ENCODE assay signal across 12 mouse cellular contexts in the genomic region with DNA sequence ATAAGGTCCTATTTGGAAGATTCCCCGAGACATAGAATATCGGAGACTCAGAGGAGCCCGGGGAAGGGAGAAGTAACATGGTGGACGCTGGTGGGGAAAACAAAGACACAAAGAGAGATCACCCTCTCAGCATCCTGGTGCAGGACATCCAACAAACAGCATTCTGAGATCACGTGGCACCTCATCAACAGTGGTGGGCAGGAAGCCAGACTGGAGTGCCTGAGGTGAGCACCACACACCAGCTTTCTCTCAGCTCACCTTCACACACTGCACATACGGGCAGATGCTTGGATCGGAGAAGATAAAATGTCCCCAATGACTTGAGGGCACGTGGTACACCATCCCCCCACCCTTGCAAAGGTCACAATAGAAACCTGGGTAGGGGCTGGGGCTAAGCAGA. TPM values are rescaled to one million over a fixed set of nuclear protein-coding genes. Genes with fewer than 3 reads are reported as not detected.
DNase-seq lines count a peak whose midpoint lies in the region; ATAC-seq and TF ChIP-seq lines count a peak whose summit lies in the region.
"Had no signal": no experiment of that assay in that cellular context is flagged by ENCODE, and none has a peak within 500 bp of the region (broad histone marks: within the 10 kb centered on the region; RNA-seq: fewer than 3 reads in every experiment).

No protein-coding gene starts in this region.

- peak; percentile 50 to 57 for DNase-seq in cerebellum, adult 18-20 months
- no peak for DNase-seq in cerebellum, postnatal 4 days (ENCODE audit: low spot score in 2 of 2)
- peak; percentile 55 to 66 for DNase-seq in cerebellum, postnatal 14 days
- DNase-seq in hindbrain, embryonic 11.5 days (ENCODE audit: low spot score) = peak; percentile 21
- no peak for DNase-seq in midbrain, embryonic 14.5 days
- no peak for DNase-seq in liver, postnatal 0 days

- H3K9me3 ChIP-seq in hindbrain, embryonic 11.5 days (ENCODE audit: control insufficient read depth, low read length) = no peaks in the 10 kb centered on the region
- no peaks in the 10 kb centered on the region for H3K9me3 ChIP-seq in midbrain, embryonic 14.5 days (ENCODE audit: control insufficient read depth, low read length)
- no peaks in the 10 kb centered on the region for H3K9me3 ChIP-seq in liver, postnatal 0 days (ENCODE audit: low read length)
- no peaks in the 10 kb centered on the region for H3K9me3 ChIP-seq in heart, embryonic 12.5 days (replicated peaks)

- H3K9ac ChIP-seq in hindbrain, embryonic 11.5 days (ENCODE audit: low read depth, low read length) = peak overlapping the region; percentile 88
- peak overlapping the region; percentile 83; the same call in 1 of the 2 replicates for H3K9ac ChIP-seq in midbrain, embryonic 14.5 days (replicated peaks; ENCODE audit: low read length)
- H3K9ac ChIP-seq in liver, postnatal 0 days (replicated peaks) = no peak overlapping the region
- no peak overlapping the region for H3K9ac ChIP-seq in heart, embryonic 12.5 days

- H3K4me1 ChIP-seq in hindbrain, embryonic 11.5 days (replicated peaks; ENCODE audit: control insufficient read depth, insufficient read depth, low read length) = no peaks in the 10 kb centered on the region; the same call in 1 of the 2 replicates
- H3K4me1 ChIP-seq in midbrain, embryonic 14.5 days (ENCODE audit: control insufficient read depth, insufficient read depth, low read length) = peaks cover 11% of the 10 kb centered on the region; the same call in 1 of the 2 replicates
- H3K4me1 ChIP-seq in liver, postnatal 0 days (ENCODE audit: insufficient read depth) = peaks cover 6% of the 10 kb centered on the region
- H3K4me1 ChIP-seq in heart, embryonic 12.5 days (replicated peaks) = peaks cover 16% of the 10 kb centered on the region

- peaks cover 7% of the 10 kb centered on the region for H3K27me3 ChIP-seq in hindbrain, embryonic 11.5 days (ENCODE audit: control insufficient read depth, insufficient read depth, low read length)
- peaks cover 10% of the 10 kb centered on the region; the same call in 1 of the 2 replicates for H3K27me3 ChIP-seq in midbrain, embryonic 14.5 days (ENCODE audit: control insufficient read depth, insufficient read depth, low read length)
- H3K27me3 ChIP-seq in liver, postnatal 0 days (ENCODE audit: insufficient read depth, low read length) = peaks cover 42% of the 10 kb centered on the region
- H3K27me3 ChIP-seq in heart, embryonic 12.5 days (replicated peaks) = peaks cover 61% of the 10 kb centered on the region

- peak overlapping the region; percentile 89 for H3K4me2 ChIP-seq in hindbrain, embryonic 11.5 days (replicated peaks; ENCODE audit: low read depth, low read length)
- peak overlapping the region; percentile 71 for H3K4me2 ChIP-seq in midbrain, embryonic 14.5 days (ENCODE audit: low read length)
- no peak overlapping the region for H3K4me2 ChIP-seq in liver, postnatal 0 days (ENCODE audit: low read depth, low read length)
- no peak overlapping the region for H3K4me2 ChIP-seq in heart, embryonic 12.5 days

- TF ChIP-seq EP300 in liver, postnatal 0 days (IDR thresholded peaks at IDR 0.05; ENCODE audit: low read depth) = no peak

- 0 out of 2 replicates have a peak overlapping the region, but pooled peaks have one; percentile 7 for H3K27ac ChIP-seq in hindbrain, embryonic 11.5 days (ENCODE audit: low read depth, low read length)
- peak overlapping the region; percentile 93 for H3K27ac ChIP-seq in midbrain, embryonic 14.5 days (replicated peaks; ENCODE audit: low read depth, low read length)
- no peak overlapping the region for H3K27ac ChIP-seq in liver, postnatal 0 days (ENCODE audit: low read depth)
- no peak overlapping the region for H3K27ac ChIP-seq in heart, embryonic 12.5 days (ENCODE audit: poor library complexity, severe bottlenecking)

- peak overlapping the region; percentile 56; the same call in 1 of the 2 replicates for H3K4me3 ChIP-seq in hindbrain, embryonic 11.5 days (ENCODE audit: low read depth, low read length)
- H3K4me3 ChIP-seq in midbrain, embryonic 14.5 days (replicated peaks; ENCODE audit: low read depth, low read length) = peak overlapping the region; percentile 63
- no peak overlapping the region for H3K4me3 ChIP-seq in liver, postnatal 0 days (ENCODE audit: low read depth, low read length)
- H3K4me3 ChIP-seq in heart, embryonic 12.5 days = no peak overlapping the region

- ATAC-seq in hindbrain, embryonic 11.5 days (ENCODE audit: low FRiP score) = no peak
- ATAC-seq in midbrain, embryonic 14.5 days (ENCODE audit: low FRiP score, low TSS enrichment) = 0 out of 2 replicates have a peak, but pooled peaks have one; percentile 12
- ATAC-seq in liver, postnatal 0 days = no peak
- no peak for ATAC-seq in megakaryocyte, adult 5-6 weeks (ENCODE audit: poor library complexity, severe bottlenecking)
- ATAC-seq in heart, embryonic 12.5 days (ENCODE audit: insufficient number of reproducible peaks, low FRiP score) = no peak

- no peaks in the 10 kb centered on the region for H3K36me3 ChIP-seq in hindbrain, embryonic 11.5 days (ENCODE audit: control insufficient read depth, insufficient read depth, low read length)
- no peaks in the 10 kb centered on the region for H3K36me3 ChIP-seq in midbrain, embryonic 14.5 days (ENCODE audit: control insufficient read depth, insufficient read depth, low read length)
- no peaks in the 10 kb centered on the region for H3K36me3 ChIP-seq in liver, postnatal 0 days (replicated peaks; ENCODE audit: insufficient read depth, low read length)
- no peaks in the 10 kb centered on the region for H3K36me3 ChIP-seq in heart, embryonic 12.5 days

- 83% methylated on average over 8 of the region's 8 CpGs for WGBS in hindbrain, embryonic 11.5 days
- WGBS in midbrain, embryonic 14.5 days = 75% methylated on average over 8 of the region's 8 CpGs
- 71% methylated on average over 8 of the region's 8 CpGs for WGBS in liver, postnatal 0 days (ENCODE audit: insufficient replicate concordance)
- 82% methylated on average over 8 of the region's 8 CpGs for WGBS in heart, embryonic 12.5 days

- TF ChIP-seq CTCF in liver, postnatal 0 days (IDR thresholded peaks at IDR 0.05; ENCODE audit: low read depth) = no peak

RNA-seq across cellular contexts. Expression of a gene that starts 1.4 kb away (rescaled TPM):
- 11.7 and 12.4 TPM in 2 replicates for polyA plus RNA-seq in hindbrain, embryonic 11.5 days (2014; fragmentation: Nextera tagmentation; extraction: Ambion mirVana)
- 17.2 and 21.6 TPM in 2 replicates for polyA plus RNA-seq in midbrain, embryonic 14.5 days (2014; fragmentation: Nextera tagmentation; extraction: Ambion mirVana)
- 0.05 and 0.07 TPM in 2 replicates for polyA plus RNA-seq in liver, postnatal 0 days (2015; fragmentation: Nextera tagmentation; extraction: Ambion mirVana)
- not detected in 2 replicates for total RNA-seq in megakaryocyte, adult 5-6 weeks (2015)
- not detected in 2 replicates for total RNA-seq in megakaryocyte, adult 5-6 weeks (2017)
- polyA plus RNA-seq in heart, embryonic 12.5 days (2016; fragmentation: Nextera tagmentation; extraction: Ambion mirVana) = 2.7 and 3.0 TPM in 2 replicates

RNA-seq across cellular contexts. Expression of a gene that starts 9.3 kb away (rescaled TPM):
- not detected in 2 replicates for polyA plus RNA-seq in hindbrain, embryonic 11.5 days (2014; fragmentation: Nextera tagmentation; extraction: Ambion mirVana)
- polyA plus RNA-seq in midbrain, embryonic 14.5 days (2014; fragmentation: Nextera tagmentation; extraction: Ambion mirVana) = 0.17 and 0.40 TPM in 2 replicates
- polyA plus RNA-seq in liver, postnatal 0 days (2015; fragmentation: Nextera tagmentation; extraction: Ambion mirVana) = not detected in 2 replicates
- not detected in 2 replicates for total RNA-seq in megakaryocyte, adult 5-6 weeks (2015)
- total RNA-seq in megakaryocyte, adult 5-6 weeks (2017) = not detected in 2 replicates
- polyA plus RNA-seq in heart, embryonic 12.5 days (2016; fragmentation: Nextera tagmentation; extraction: Ambion mirVana) = not detected in 2 replicates
- total RNA-seq: adrenal gland, postnatal 14 days; heart, postnatal 10 days had no signal
- polyA plus RNA-seq: lung, embryonic 16.5 days had no signal

RNA-seq across cellular contexts. Expression of a gene that starts 22.5 kb away (rescaled TPM):
- 0.06 and 0.19 TPM in 2 replicates for polyA plus RNA-seq in hindbrain, embryonic 11.5 days (2014; fragmentation: Nextera tagmentation; extraction: Ambion mirVana)
- 0.84 and 1.4 TPM in 2 replicates for polyA plus RNA-seq in midbrain, embryonic 14.5 days (2014; fragmentation: Nextera tagmentation; extraction: Ambion mirVana)
- polyA plus RNA-seq in liver, postnatal 0 days (2015; fragmentation: Nextera tagmentation; extraction: Ambion mirVana) = not detected in 2 replicates
- not detected in 2 replicates for total RNA-seq in megakaryocyte, adult 5-6 weeks (2015)
- not detected in 2 replicates for total RNA-seq in megakaryocyte, adult 5-6 weeks (2017)
- not detected in 2 replicates for polyA plus RNA-seq in heart, embryonic 12.5 days (2016; fragmentation: Nextera tagmentation; extraction: Ambion mirVana)
- total RNA-seq: heart, postnatal 10 days had no signal
- polyA plus RNA-seq: lung, embryonic 16.5 days had no signal

RNA-seq across cellular contexts. Expression of a gene that starts 28.1 kb away (rescaled TPM):
- polyA plus RNA-seq in hindbrain, embryonic 11.5 days (2014; fragmentation: Nextera tagmentation; extraction: Ambion mirVana) = 1.1 and 1.6 TPM in 2 replicates
- 0.31 and 1.00 TPM in 2 replicates for polyA plus RNA-seq in midbrain, embryonic 14.5 days (2014; fragmentation: Nextera tagmentation; extraction: Ambion mirVana)
- polyA plus RNA-seq in liver, postnatal 0 days (2015; fragmentation: Nextera tagmentation; extraction: Ambion mirVana) = 0.12 and 0.19 TPM in 2 replicates
- not detected in 2 replicates for total RNA-seq in megakaryocyte, adult 5-6 weeks (2015)
- total RNA-seq in megakaryocyte, adult 5-6 weeks (2017) = not detected in 2 replicates
- 0.23 and 1.0 TPM in 2 replicates for polyA plus RNA-seq in heart, embryonic 12.5 days (2016; fragmentation: Nextera tagmentation; extraction: Ambion mirVana)
- total RNA-seq: adrenal gland, postnatal 14 days; gastrocnemius, adult 18-20 months had no signal

RNA-seq across cellular contexts. Expression of a gene that starts 32.9 kb away (rescaled TPM):
- polyA plus RNA-seq in hindbrain, embryonic 11.5 days (2014; fragmentation: Nextera tagmentation; extraction: Ambion mirVana) = 69.6 and 70.8 TPM in 2 replicates
- polyA plus RNA-seq in midbrain, embryonic 14.5 days (2014; fragmentation: Nextera tagmentation; extraction: Ambion mirVana) = 94.4 and 110 TPM in 2 replicates
- polyA plus RNA-seq in liver, postnatal 0 days (2015; fragmentation: Nextera tagmentation; extraction: Ambion mirVana) = 24.9 and 25.8 TPM in 2 replicates
- total RNA-seq in megakaryocyte, adult 5-6 weeks (2015) = 17.5 and 21.0 TPM in 2 replicates
- 8.8 and 21.1 TPM in 2 replicates for total RNA-seq in megakaryocyte, adult 5-6 weeks (2017)
- polyA plus RNA-seq in heart, embryonic 12.5 days (2016; fragmentation: Nextera tagmentation; extraction: Ambion mirVana) = 41.9 and 46.0 TPM in 2 replicates

Comparison
In these comparisons a context has a peak if more than half of its experiments do, and no peak if none do; other contexts are left out.
1. DNase-seq: peak in cerebellum, adult 18-20 months (2 of 2), cerebellum, postnatal 14 days (2 of 2) and hindbrain, embryonic 11.5 days (single experiment); none in cerebellum, postnatal 4 days (0 of 2), midbrain, embryonic 14.5 days (single experiment) and liver, postnatal 0 days (single experiment).
2. H3K27ac ChIP-seq: peak in hindbrain, embryonic 11.5 days (single experiment) and midbrain, embryonic 14.5 days (single experiment); none in liver, postnatal 0 days (single experiment) and heart, embryonic 12.5 days (single experiment).
3. H3K4me2 ChIP-seq: peak in hindbrain, embryonic 11.5 days (single experiment) and midbrain, embryonic 14.5 days (single experiment); none in liver, postnatal 0 days (single experiment) and heart, embryonic 12.5 days (single experiment).
4. H3K4me3 ChIP-seq: peak in hindbrain, embryonic 11.5 days (single experiment) and midbrain, embryonic 14.5 days (single experiment); none in liver, postnatal 0 days (single experiment) and heart, embryonic 12.5 days (single experiment).
5. H3K9ac ChIP-seq: peak in hindbrain, embryonic 11.5 days (single experiment) and midbrain, embryonic 14.5 days (single experiment); none in liver, postnatal 0 days (single experiment) and heart, embryonic 12.5 days (single experiment).